Mouse (Mus musculus) kidney, embryonic 14.5 days (tissue): Measurements from ENCODE around the gene Megf11. TPM values are rescaled to one million over a fixed set of nuclear protein-coding genes. Genes with fewer than 3 reads are reported as not detected.

ENCODE experiments used
- ATAC-seq: fragments of 200-750 bp; cut with Nextera tagmentation; 2 replicates; pipeline ENCODE4 v1.8.0; 2017; ENCODE audit warnings: moderate number of reproducible peaks, mild to moderate bottlenecking, moderate TSS enrichment, moderate library complexity; ENCODE audit not compliant: low FRiP score, low TSS enrichment
- H3K27ac ChIP-seq: fragments of 300-500 bp; sonication (generic); 2 replicates; pipeline ENCODE4 v1.5.1; 2014; ENCODE audit warnings: low read depth, mild to moderate bottlenecking, low read length, moderate library complexity, mixed read lengths
- H3K27me3 ChIP-seq: fragments of 300-500 bp; sonication (generic); 2 replicates; pipeline ENCODE4 v1.6.1; 2014; ENCODE audit warnings: mild to moderate bottlenecking, low read length; ENCODE audit not compliant: control insufficient read depth, insufficient read depth
- H3K36me3 ChIP-seq: fragments of 300-500 bp; sonication (generic); 2 replicates; pipeline ENCODE4 v1.6.1; 2014; ENCODE audit warnings: low read length, mixed read lengths; ENCODE audit not compliant: control insufficient read depth, insufficient read depth
- H3K4me1 ChIP-seq: fragments of 300-500 bp; sonication (generic); 2 replicates; pipeline ENCODE4 v1.6.1; 2014; ENCODE audit warnings: low read length, mixed read lengths; ENCODE audit not compliant: control insufficient read depth, insufficient read depth
- H3K4me2 ChIP-seq: fragments of 300-500 bp; sonication (generic); replicated peaks from 2 replicates; pipeline ENCODE4 v1.6.1; 2014; ENCODE audit warnings: low read depth, mild to moderate bottlenecking, low read length
- H3K4me3 ChIP-seq: fragments of 300-500 bp; sonication (generic); 2 replicates; pipeline ENCODE4 v1.5.1; 2014; ENCODE audit warnings: mild to moderate bottlenecking, low read length
- H3K9ac ChIP-seq: fragments of 300-500 bp; sonication (generic); 2 replicates; pipeline ENCODE4 v1.6.1; 2014; ENCODE audit warnings: low read depth, mild to moderate bottlenecking, low read length, moderate library complexity
- H3K9me3 ChIP-seq: fragments of 300-500 bp; sonication (generic); 2 replicates; pipeline ENCODE4 v1.6.1; 2016; ENCODE audit warnings: low read length; ENCODE audit not compliant: control insufficient read depth
- WGBS: fragments of 180-500 bp; shearing (Covaris S2); extraction: QIAGEN DNeasy Blood & Tissue Kit; methylation state at CpG from one replicate; pipeline ENCODE4 v1.1.7; 2014; 5-methylcytosine and 5-hydroxymethylcytosine counted together
- polyA plus RNA-seq: library from polyadenylated mRNA; unstranded; fragments of >200 nt; fragmentation: Nextera tagmentation; extraction: Ambion mirVana; gene quantifications from 2 replicates; pipeline ENCODE4 v1.2.1, GENCODE M21; 2014

Megf11 gene
- polyA plus RNA-seq, 1 experiment from 2014 or later: 3.7 TPM

DNA sequence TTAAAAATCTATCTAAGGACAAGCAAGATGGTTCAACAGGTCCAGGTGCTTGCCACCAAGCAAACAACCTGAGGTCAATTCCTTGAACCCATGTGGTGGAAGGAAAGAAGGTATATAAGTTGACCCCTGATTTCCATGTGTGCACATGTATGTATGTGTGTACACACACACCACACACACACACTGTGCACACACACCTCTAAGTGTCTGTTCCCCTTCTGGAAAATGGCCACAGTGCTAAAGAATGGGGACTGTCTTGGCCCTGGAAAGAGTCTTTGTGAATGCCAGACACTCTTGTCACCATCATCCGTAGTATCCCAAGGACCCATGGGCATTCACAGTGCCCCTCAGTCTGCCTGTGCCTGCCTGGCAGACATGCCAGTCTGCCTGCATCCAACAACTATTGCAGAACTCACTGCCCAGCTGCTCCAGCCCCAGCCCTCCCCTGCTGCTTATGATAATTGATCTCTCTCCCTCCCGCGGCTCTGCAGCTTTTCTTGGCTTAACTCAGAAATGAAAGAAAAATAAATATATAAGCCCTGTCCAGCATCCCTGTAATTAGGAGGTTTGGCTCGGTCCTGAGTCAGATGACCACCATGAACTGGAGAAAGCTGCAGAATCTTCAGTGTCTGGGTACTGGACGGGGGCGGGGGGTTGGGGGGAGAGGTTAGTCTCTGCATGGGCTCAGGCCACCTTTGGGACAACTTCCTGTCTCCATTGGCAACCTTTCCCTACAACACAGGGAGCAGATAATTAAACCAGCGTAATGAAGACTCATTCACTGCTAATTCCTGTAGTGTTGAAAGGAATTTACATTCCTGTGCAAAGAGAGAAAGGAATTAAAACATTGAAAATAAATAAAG lies 226.9 kb downstream of the Megf11 start:
- Histone ChIP-seq H3K4me2 (no peak overlapping the region), H3K36me3 (no peaks in the 10 kb centered on the region), H3K9ac (no peak overlapping the region), H3K27me3 (peaks cover 4% of the 10 kb centered on the region; the same call in 1 of the 2 replicates), H3K9me3 (no peaks in the 10 kb centered on the region), H3K27ac (no peak overlapping the region), H3K4me1 (peaks cover 3% of the 10 kb centered on the region; the same call in 1 of the 2 replicates), H3K4me3 (no peak overlapping the region)
- 22% methylated on average over 7 of the region's 7 CpGs for WGBS
- ATAC-seq: no peak

DNA sequence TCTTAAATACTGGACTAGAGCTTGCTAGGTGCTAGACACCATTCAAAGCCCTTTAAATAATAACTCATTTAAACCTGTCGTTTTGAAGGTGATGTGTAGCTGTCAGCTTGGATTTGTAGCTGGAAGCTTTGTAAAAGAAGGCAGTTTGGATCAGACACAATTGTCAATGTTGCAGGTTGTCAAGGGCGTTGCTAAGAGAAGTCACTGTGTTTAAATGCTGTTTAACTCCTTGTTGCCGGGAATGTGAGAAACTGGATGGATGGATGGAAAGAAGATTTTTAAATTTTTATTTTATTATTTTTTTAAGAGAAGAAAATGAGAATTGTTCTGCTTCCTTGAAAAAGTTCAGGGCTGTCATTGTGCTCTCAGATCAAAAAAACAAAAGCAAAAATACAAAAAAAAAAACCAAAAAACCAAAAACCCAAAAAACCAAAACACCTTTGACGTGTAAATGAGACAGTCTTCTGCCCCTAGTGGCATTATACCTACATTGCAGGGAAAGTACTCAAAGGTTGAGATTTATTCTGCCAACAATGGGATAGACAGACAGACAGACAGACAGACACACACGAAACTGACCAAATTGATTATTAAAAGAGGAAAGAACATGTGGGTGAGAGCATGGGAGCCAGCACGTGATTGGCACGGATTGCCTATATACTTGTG lies 227.7 kb downstream of the Megf11 start:
- H3K4me1 ChIP-seq: peaks cover 9% of the 10 kb centered on the region; the same call in 1 of the 2 replicates
- no peak overlapping the region for H3K9ac ChIP-seq
- H3K27me3 ChIP-seq: peaks cover 4% of the 10 kb centered on the region; the same call in 1 of the 2 replicates
- H3K4me2 ChIP-seq: no peak overlapping the region
- no peak overlapping the region for H3K27ac ChIP-seq
- H3K36me3 ChIP-seq: no peaks in the 10 kb centered on the region
- ATAC-seq: no peak
- no peaks in the 10 kb centered on the region for H3K9me3 ChIP-seq
- 53% methylated on average over 7 of the region's 7 CpGs for WGBS
- no peak overlapping the region for H3K4me3 ChIP-seq

DNA sequence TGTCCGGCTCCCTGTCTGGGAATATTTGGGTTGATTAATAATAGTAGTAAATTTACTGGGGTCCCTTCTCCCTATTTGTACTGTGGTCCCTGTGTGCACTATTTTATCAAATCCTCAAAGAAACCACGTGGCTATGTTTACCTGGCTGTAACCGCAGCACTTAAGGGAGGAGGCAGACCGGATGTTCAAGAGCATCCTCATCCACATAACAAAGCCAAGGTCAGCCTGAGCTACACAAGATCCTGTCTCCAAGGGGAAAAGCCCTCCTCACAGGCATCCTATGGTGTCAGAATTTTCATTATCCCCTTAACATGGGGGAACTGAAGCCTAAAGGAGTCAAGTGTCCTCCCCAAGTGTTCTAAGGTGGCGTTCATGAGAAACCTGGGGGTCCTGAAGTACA lies 232.0 kb downstream of the Megf11 start:
- Histone ChIP-seq H3K36me3 (no peaks in the 10 kb centered on the region), H3K27ac (no peak overlapping the region), H3K4me1 (peaks cover 10% of the 10 kb centered on the region; the same call in 1 of the 2 replicates), H3K4me2 (no peak overlapping the region), H3K9me3 (no peaks in the 10 kb centered on the region), H3K4me3 (no peak overlapping the region), H3K27me3 (no peaks in the 10 kb centered on the region), H3K9ac (no peak overlapping the region)
- ATAC-seq: no peak
- WGBS: 50% methylated on average over 5 of the region's 5 CpGs

DNA sequence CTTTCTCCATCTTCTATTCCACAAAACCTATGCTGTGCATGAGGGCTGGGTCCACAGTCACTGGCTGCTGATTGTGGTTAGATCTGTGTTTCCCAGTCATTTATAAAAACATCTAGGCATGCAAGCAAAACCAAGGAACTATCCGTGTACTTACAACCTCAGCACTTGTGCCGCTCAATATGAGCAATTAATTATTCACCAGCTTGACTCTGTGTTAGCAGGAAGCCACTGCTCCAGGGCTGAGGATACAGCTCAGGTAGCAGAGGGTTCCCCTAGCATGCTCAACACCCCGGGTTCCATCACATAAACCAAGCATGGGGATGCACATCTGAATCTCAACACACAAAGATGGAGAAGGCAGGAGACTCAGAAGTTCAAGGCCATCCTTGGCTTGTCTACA lies 233.0 kb downstream of the Megf11 start:
- Histone ChIP-seq H3K4me2 (no peak overlapping the region), H3K9ac (no peak overlapping the region), H3K27ac (no peak overlapping the region), H3K36me3 (no peaks in the 10 kb centered on the region), H3K9me3 (no peaks in the 10 kb centered on the region), H3K4me1 (peaks cover 7% of the 10 kb centered on the region; the same call in 1 of the 2 replicates), H3K4me3 (no peak overlapping the region), H3K27me3 (no peaks in the 10 kb centered on the region)
- 54% methylated on average over 3 of the region's 3 CpGs for WGBS
- no peak for ATAC-seq

DNA sequence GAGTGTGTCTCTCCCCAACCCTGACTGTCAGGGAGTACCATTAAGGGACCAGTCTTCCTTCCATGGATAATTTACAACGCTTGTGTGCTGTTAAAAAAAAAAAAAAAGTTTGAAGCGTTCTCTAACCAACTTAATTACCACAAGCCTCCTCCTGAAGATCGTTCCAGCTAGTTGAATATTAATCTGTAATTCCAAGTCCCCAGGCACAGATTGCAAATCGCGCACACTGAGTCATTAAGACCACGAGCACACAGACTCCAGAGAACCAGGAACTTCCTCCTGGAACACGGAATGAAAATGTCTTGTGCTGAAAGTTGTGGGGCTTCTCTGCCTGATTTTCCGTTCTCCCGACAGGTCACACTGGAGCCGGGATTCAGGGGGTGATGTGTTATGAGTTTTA lies 234.0 kb downstream of the Megf11 start:
- Histone ChIP-seq H3K27ac (peak overlapping the region; percentile 9; the same call in 1 of the 2 replicates), H3K36me3 (no peaks in the 10 kb centered on the region), H3K27me3 (no peaks in the 10 kb centered on the region), H3K9ac (no peak overlapping the region), H3K9me3 (no peaks in the 10 kb centered on the region), H3K4me2 (no peak overlapping the region), H3K4me3 (no peak overlapping the region), H3K4me1 (peaks cover 7% of the 10 kb centered on the region; the same call in 1 of the 2 replicates)
- 55% methylated on average over 10 of the region's 10 CpGs for WGBS
- ATAC-seq: no peak

DNA sequence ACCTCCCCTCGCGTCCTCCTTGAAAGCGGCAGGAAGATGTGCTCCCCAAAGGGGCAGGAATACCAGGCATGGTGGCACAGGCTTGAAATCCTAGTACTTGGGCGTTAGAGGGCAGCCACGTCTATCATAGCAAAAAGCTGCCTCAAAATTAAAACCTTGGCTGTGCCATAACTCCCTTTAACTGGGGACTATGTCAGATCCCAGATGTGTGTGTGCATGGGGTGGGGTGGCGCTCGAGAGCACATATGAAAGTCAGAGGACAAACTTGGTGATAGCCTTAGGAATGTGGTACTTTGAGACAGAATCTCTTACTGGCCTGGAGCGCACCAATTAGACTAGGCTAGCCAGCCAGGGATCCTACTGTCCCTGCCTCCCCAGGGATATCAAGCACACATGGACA lies 235.2 kb downstream of the Megf11 start:
- H3K9ac ChIP-seq: no peak overlapping the region
- no peak overlapping the region for H3K4me2 ChIP-seq
- H3K4me1 ChIP-seq: peaks cover 7% of the 10 kb centered on the region; the same call in 1 of the 2 replicates
- H3K27me3 ChIP-seq: no peaks in the 10 kb centered on the region
- H3K9me3 ChIP-seq: no peaks in the 10 kb centered on the region
- H3K27ac ChIP-seq: no peak overlapping the region
- ATAC-seq: no peak
- H3K4me3 ChIP-seq: no peak overlapping the region
- H3K36me3 ChIP-seq: no peaks in the 10 kb centered on the region
- WGBS: 63% methylated on average over 8 of the region's 8 CpGs

DNA sequence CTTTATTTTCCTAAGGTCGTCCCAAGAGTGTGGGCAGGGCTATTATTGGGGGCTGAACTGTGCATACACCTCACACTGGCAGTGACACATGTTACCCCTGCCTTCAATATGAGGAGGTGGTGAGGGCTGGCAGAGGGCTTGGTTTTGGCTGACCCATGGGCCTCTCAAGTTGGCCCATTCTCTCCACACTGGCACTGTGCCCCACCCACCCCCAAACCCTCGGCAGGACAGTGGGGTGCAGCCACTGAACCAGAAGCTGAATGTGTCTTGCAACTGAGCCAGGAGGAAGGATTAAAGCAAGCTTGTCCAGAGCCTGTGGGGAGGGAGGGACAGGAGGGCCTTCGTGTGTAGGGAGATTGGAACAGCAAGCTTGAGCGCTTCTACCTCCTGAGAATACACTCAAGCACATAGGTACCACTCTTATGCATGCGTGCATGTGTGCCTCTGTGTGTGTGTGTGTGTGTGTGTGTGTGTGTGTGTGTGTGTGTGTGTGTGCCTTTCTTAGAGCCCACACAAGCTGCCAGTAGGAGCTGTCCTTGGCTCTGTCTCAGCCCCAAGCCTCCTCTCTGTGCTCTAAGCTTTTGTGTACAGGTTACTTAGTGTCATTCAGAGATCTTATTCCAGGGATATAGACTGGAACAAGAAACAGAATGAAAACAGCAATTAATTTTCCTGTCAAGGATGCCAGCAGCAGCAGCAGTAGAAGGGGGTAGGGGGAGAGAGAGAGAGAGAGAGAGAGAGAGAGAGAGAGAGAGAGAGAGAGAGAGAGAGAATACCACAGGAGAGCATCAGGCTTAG lies 236.3 kb downstream of the Megf11 start:
- Histone ChIP-seq H3K27ac (no peak overlapping the region), H3K36me3 (no peaks in the 10 kb centered on the region), H3K4me1 (peaks cover 7% of the 10 kb centered on the region; the same call in 1 of the 2 replicates), H3K9ac (no peak overlapping the region), H3K4me3 (no peak overlapping the region), H3K9me3 (no peaks in the 10 kb centered on the region), H3K27me3 (no peaks in the 10 kb centered on the region), H3K4me2 (no peak overlapping the region)
- ATAC-seq: no peak
- WGBS: 72% methylated on average over 5 of the region's 5 CpGs

DNA sequence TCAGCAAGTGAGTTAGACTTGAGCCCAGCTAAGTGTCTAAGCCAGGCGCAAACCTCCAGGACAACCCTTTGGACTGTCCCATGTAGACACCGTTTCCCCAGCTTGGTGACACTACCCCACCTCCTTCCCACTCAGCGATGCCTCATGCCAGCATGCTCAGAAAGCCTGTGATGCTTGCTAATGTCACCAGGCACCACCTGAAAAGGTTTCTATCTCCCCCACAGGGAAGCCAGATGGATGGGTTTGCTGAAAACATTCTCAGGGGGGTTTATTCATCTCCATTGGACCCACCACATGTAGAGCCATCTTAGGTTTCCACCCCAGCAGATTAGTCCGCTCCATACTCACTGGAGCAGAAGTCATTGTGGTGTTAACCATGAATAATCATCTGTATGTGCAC lies 237.9 kb downstream of the Megf11 start:
- Histone ChIP-seq H3K27me3 (no peaks in the 10 kb centered on the region), H3K36me3 (no peaks in the 10 kb centered on the region), H3K9ac (no peak overlapping the region), H3K4me3 (no peak overlapping the region), H3K27ac (no peak overlapping the region), H3K4me1 (no peaks in the 10 kb centered on the region), H3K4me2 (no peak overlapping the region), H3K9me3 (no peaks in the 10 kb centered on the region)
- WGBS: 92% methylated on average over 4 of the region's 4 CpGs
- no peak for ATAC-seq
